Comparison of ENCODE assay signal across 8 mouse cellular contexts in genomic region chr17:34031465-34032173, GRCm38 (mm10). TPM values are rescaled to one million over a fixed set of nuclear protein-coding genes. Genes with fewer than 3 reads are reported as not detected.
A peak's percentile ranks its signal among the peaks of the same experiment; 100 is the strongest.
DNase-seq lines count a peak whose midpoint lies in the region; ATAC-seq and TF ChIP-seq lines count a peak whose summit lies in the region.

TSS of gene Slc39a7 (minus strand) at chr17:34031682.
TSS of gene Rxrb (plus strand) at chr17:34031812.

- under 1% methylated on average over 75 of the region's 88 CpGs for WGBS in hindbrain, embryonic 13.5 days

- peaks cover 60% of the 10 kb centered on the region for H3K4me1 ChIP-seq in hindbrain, embryonic 13.5 days (replicated peaks)

- in situ Hi-C loops in Patski (cut with MboI; ENCODE audit: low pct_unique_long_range_greater_than_20kb) = no loop called here

- TF ChIP-seq CTCF in Patski (IDR thresholded peaks at IDR 0.05) = no peak

- POLR2A ChIA-PET in Patski (lab: Charles Lee) = interaction anchor here (0.7 to 1.3 kb wide), 2 partner anchors 9 to 80 kb away, joined by 3 to 5 read pairs; no protein-coding TSS in a partner anchor

- H3K9me3 ChIP-seq in hindbrain, embryonic 13.5 days = no peaks in the 10 kb centered on the region

- peak; percentile 54 for ATAC-seq in Patski
- ATAC-seq in hindbrain, embryonic 13.5 days (ENCODE audit: low FRiP score) = peak; percentile 83

- H3K36me3 ChIP-seq in hindbrain, embryonic 13.5 days = peaks cover 48% of the 10 kb centered on the region

- CTCF ChIA-PET in Patski (lab: Charles Lee) = interaction anchor here (1.1 kb wide), 1 partner anchor 9 kb away, joined by 3 read pairs; no protein-coding TSS in a partner anchor

- DNase-seq in Patski (ENCODE audit: low read depth, low spot score) = peak; percentile 82
- DNase-seq in cerebellum, postnatal 14 days = peak; percentile 99
- peak; percentile 96 to 97 for DNase-seq in frontal cortex, postnatal 14 days (ENCODE audit: low spot score in 2 of 2)
- DNase-seq in layer of hippocampus, postnatal 25 days (ENCODE audit: extremely low spot score in 1 of 2, low spot score in 1 of 2) = peak; percentile 97 to 98
- peak; percentile 98 for DNase-seq in lung, postnatal 25 days (ENCODE audit: low spot score)
- DNase-seq in retina, embryonic 14.5 days (ENCODE audit: low spot score) = peak; percentile 97
- DNase-seq in thymus, postnatal 4 days = peak; percentile 100

- peak within 1 kb of the TSS; percentile 99 for H3K4me2 ChIP-seq in hindbrain, embryonic 13.5 days

- H3K9ac ChIP-seq in hindbrain, embryonic 13.5 days = peak within 1 kb of the TSS; percentile 94

- H3K4me3 ChIP-seq in hindbrain, embryonic 13.5 days = peak within 1 kb of the TSS; percentile 85

- H3K27ac ChIP-seq in hindbrain, embryonic 13.5 days = peak within 1 kb of the TSS; percentile 99

- H3K27me3 ChIP-seq in Patski = no peaks in the 10 kb centered on the region
- no peaks in the 10 kb centered on the region for H3K27me3 ChIP-seq in hindbrain, embryonic 13.5 days

RNA-seq across cellular contexts. Expression of gene Slc39a7, which starts in this region (rescaled TPM):
- polyA plus RNA-seq in Patski (2021) = 189 TPM
- polyA plus RNA-seq in hindbrain, embryonic 13.5 days (2015; fragmentation: Nextera tagmentation; extraction: Ambion mirVana) = 164 and 172 TPM in 2 replicates
- 10 to 100 TPM; 94.3 to 95.5 TPM for total RNA-seq in layer of hippocampus, postnatal 25 days (2021)

RNA-seq across cellular contexts. Expression of gene Rxrb, which starts in this region (rescaled TPM):
- 57.1 TPM for polyA plus RNA-seq in Patski (2021)
- polyA plus RNA-seq in hindbrain, embryonic 13.5 days (2015; fragmentation: Nextera tagmentation; extraction: Ambion mirVana) = 56.8 and 59.2 TPM in 2 replicates
- 10 to 100 TPM; 76.0 to 83.6 TPM for total RNA-seq in layer of hippocampus, postnatal 25 days (2021)

Comparison
In these comparisons a context has a peak if more than half of its experiments do, and no peak if none do; other contexts are left out.
1. Peak in every context shown above with its lines: DNase-seq, ATAC-seq, H3K4me3 ChIP-seq and H3K27ac ChIP-seq.